Mouse (Mus musculus) granulocyte monocyte progenitor cell, adult 5-6 weeks (primary cell): ENCODE measurements around the gene Gm9945. TPM values are rescaled to one million over a fixed set of nuclear protein-coding genes. Genes with fewer than 3 reads are reported as not detected.

Experiments
- ATAC-seq: replicated peaks from 2 replicates; pipeline ENCODE4 v1.8.0; 2016; ENCODE audit warnings: mild to moderate bottlenecking, moderate TSS enrichment, inconsistent platforms; ENCODE audit not compliant: poor library complexity, severe bottlenecking
- total RNA-seq, 2 experiments: library from RNA; stranded (forward) in 1 of 2; stranded (reverse) in 1 of 2; fragments of 200-712, 200-1000 nt in 1 of 2; fragments of >200 nt in 1 of 2; fragmentation: Nextera tagmentation in 1 of 2; gene quantifications; 2 replicates each; pipeline ENCODE4 v1.2.3; 2014 to 2017

Gm9945 gene
- total RNA-seq, 2 experiments from 2014 or later, result not detected

GRCm38 (mm10) chr11:53520122-53520978 is 40.4 kb downstream of the Gm9945 start:
- ATAC-seq, result no peak

GRCm38 (mm10) chr11:53521120-53521820 is 41.3 kb downstream of the Gm9945 start:
- ATAC-seq, result no peak

- no peak for ATAC-seq
These were observed 41.8 kb downstream of the Gm9945 start for GRCm38 (mm10) chr11:53521821-53522131.

DNA sequence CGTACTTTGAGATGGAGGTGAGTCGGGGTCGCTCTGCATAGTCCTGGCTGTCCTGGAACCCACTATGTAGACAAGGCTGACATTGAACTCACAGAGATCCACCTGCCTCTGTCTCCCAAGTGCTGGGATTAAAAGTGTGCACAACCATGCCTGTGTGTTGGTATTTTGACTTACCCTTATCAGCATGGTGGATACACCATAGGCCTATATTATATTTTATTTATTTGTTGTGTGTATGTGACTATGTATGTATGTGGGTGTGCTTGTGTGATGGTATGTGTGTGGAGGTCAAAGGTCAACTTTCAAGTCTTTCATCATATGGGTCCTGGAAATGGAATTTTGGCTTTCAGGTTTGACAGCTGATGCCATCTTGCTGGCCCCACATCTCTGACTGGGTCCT is 42.4 kb downstream of the Gm9945 start:
- no peak for ATAC-seq

- ATAC-seq, result no peak
These were observed 43.0 kb downstream of the Gm9945 start for GRCm38 (mm10) chr11:53522930-53523329.

GRCm38 (mm10) chr11:53523545-53524405 is 43.8 kb downstream of the Gm9945 start:
- ATAC-seq, result no peak

- ATAC-seq, result peak; percentile 45; the same call in 1 of the 2 replicates
These were observed 44.9 kb downstream of the Gm9945 start for GRCm38 (mm10) chr11:53524905-53525304.

DNA sequence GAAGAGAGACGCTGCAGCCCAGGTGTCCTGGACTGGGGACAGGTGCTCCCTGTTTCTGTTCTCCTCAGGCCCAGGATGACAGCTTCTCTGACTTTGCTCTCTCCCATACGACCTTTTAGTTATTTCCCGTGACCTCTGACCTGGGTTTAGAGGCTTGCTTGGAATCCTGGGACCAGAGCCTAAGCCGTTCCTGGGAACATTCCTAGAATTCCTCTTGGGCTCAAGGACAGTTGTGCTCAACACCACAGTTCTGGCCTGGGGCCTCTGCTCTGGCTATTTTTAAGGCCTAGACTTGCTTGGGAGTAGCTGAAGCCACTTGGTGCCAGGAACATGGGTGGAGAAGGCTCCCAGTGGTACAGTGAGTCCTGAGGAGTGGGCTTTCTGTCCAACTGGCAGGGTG is 45.5 kb downstream of the Gm9945 start:
- ATAC-seq, result no peak

GRCm38 (mm10) chr11:53528397-53529252 is 48.7 kb downstream of the Gm9945 start:
- no peak for ATAC-seq

DNA sequence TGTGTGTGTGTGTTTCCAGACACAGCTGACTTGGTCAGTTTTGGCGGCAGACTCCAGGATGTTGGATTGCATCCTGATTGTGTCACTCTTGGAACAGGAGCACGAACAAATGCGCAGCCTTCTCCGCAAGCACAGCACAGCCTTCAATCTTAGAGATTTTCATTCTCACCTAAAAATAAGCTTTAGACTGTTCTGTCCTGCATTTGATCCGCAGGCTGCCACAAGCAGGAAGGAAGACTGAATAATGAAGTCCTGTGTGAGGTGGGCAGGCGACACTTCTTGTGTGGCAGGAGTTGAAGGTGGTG is 49.2 kb downstream of the Gm9945 start:
- no peak for ATAC-seq

DNA sequence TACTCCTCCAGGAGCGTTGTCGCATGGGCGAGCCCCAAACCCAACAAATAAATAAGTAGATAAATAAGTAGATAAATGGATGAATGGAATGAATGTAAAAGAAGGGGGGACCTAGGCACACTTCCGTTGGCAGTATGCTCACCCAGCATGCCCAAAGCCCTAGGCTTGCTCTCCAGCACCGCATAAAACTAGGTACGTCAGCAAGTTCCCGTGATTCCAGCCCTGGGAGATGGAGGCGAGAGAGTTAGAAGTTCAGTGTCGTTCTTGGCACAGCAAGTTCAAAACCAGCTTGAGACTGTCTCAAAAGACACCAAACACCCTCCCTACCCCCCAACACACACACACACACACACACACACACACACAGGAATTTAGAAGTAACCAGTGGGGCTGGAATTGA is 50.0 kb downstream of the Gm9945 start:
- ATAC-seq, result no peak

Other genes starting within 250 kb of the Gm9945 start
- 120 and 123 TPM in 2 replicates for gene Hspa4, start 179.7 kb upstream of the Gm9945 start, total RNA-seq (2014; fragmentation: Nextera tagmentation)
- gene Hspa4, start 179.7 kb upstream of the Gm9945 start, total RNA-seq (2017), result 507 and 516 TPM in 2 replicates
- gene Zcchc10, start 155.5 kb upstream of the Gm9945 start, total RNA-seq (2014; fragmentation: Nextera tagmentation), result 18.5 TPM in 2 replicates
- 7.4 and 10.3 TPM in 2 replicates for gene Zcchc10, start 155.5 kb upstream of the Gm9945 start, total RNA-seq (2017)
- 52.9 and 69.9 TPM in 2 replicates for gene Aff4, start 129.3 kb upstream of the Gm9945 start, total RNA-seq (2014; fragmentation: Nextera tagmentation)
- 42.4 and 95.9 TPM in 2 replicates for gene Aff4, start 129.3 kb upstream of the Gm9945 start, total RNA-seq (2017)
- not detected in 2 replicates for gene Leap2, start 57.0 kb upstream of the Gm9945 start, total RNA-seq (2014; fragmentation: Nextera tagmentation)
- not detected in 2 replicates for gene Leap2, start 57.0 kb upstream of the Gm9945 start, total RNA-seq (2017)
- 221 and 287 TPM in 2 replicates for gene Uqcrq, start 49.3 kb upstream of the Gm9945 start, total RNA-seq (2014; fragmentation: Nextera tagmentation)
- gene Uqcrq, start 49.3 kb upstream of the Gm9945 start, total RNA-seq (2017), result 66.7 and 91.9 TPM in 2 replicates
- gene Gdf9, start 49.1 kb upstream of the Gm9945 start, total RNA-seq (2014; fragmentation: Nextera tagmentation), result 1.1 and 1.2 TPM in 2 replicates
- gene Gdf9, start 49.1 kb upstream of the Gm9945 start, total RNA-seq (2017), result 0.39 and 0.57 TPM in 2 replicates
- not detected in 2 replicates for gene Gm10447, start 23.1 kb upstream of the Gm9945 start, total RNA-seq (2014; fragmentation: Nextera tagmentation)
- not detected in 2 replicates for gene Gm10447, start 23.1 kb upstream of the Gm9945 start, total RNA-seq (2017)
- gene Shroom1, start 23.0 kb upstream of the Gm9945 start, total RNA-seq (2014; fragmentation: Nextera tagmentation), result 0.30 TPM in 1 of 2 replicates, not detected in the other
- not detected in 2 replicates for gene Shroom1, start 23.0 kb upstream of the Gm9945 start, total RNA-seq (2017)
- gene Gm9837, start 9.7 kb upstream of the Gm9945 start, total RNA-seq (2014; fragmentation: Nextera tagmentation), result not detected in 2 replicates
- not detected in 2 replicates for gene Gm9837, start 9.7 kb upstream of the Gm9945 start, total RNA-seq (2017)
- gene Sowaha, start 108 bp downstream of the Gm9945 start, total RNA-seq (2014; fragmentation: Nextera tagmentation), result not detected in 2 replicates
- not detected in 2 replicates for gene Sowaha, start 108 bp downstream of the Gm9945 start, total RNA-seq (2017)
- gene Sept8, start 39.1 kb downstream of the Gm9945 start, total RNA-seq (2014; fragmentation: Nextera tagmentation), result 4.4 and 4.9 TPM in 2 replicates
- gene Sept8, start 39.1 kb downstream of the Gm9945 start, total RNA-seq (2017), result 4.4 and 5.7 TPM in 2 replicates
- gene Kif3a, start 87.2 kb downstream of the Gm9945 start, total RNA-seq (2014; fragmentation: Nextera tagmentation), result 7.5 and 11.8 TPM in 2 replicates
- gene Kif3a, start 87.2 kb downstream of the Gm9945 start, total RNA-seq (2017), result 2.4 and 5.7 TPM in 2 replicates
- 1.5 TPM in 1 of 2 replicates, not detected in the other for gene Il4, start 138.5 kb downstream of the Gm9945 start, total RNA-seq (2014; fragmentation: Nextera tagmentation)
- not detected in 2 replicates for gene Il4, start 138.5 kb downstream of the Gm9945 start, total RNA-seq (2017)
- not detected in 2 replicates for gene Il13, start 154.5 kb downstream of the Gm9945 start, total RNA-seq (2014; fragmentation: Nextera tagmentation)
- not detected in 2 replicates for gene Il13, start 154.5 kb downstream of the Gm9945 start, total RNA-seq (2017)
- 58.0 and 59.9 TPM in 2 replicates for gene Rad50, start 227.2 kb downstream of the Gm9945 start, total RNA-seq (2014; fragmentation: Nextera tagmentation)
- 67.4 and 85.2 TPM in 2 replicates for gene Rad50, start 227.2 kb downstream of the Gm9945 start, total RNA-seq (2017)
- not detected in 2 replicates for gene Il5, start 240.6 kb downstream of the Gm9945 start, total RNA-seq (2014; fragmentation: Nextera tagmentation)
- gene Il5, start 240.6 kb downstream of the Gm9945 start, total RNA-seq (2017), result not detected in 2 replicates